Mouse (Mus musculus) ES-Bruce4 (cell line): ENCODE measurements at regions not wholly inside any gene's neighbourhood (a gene's known extent, or its start where the extent isn't known, plus 50 kb on each side); places are given as distances from the start of the nearest gene placed in this dataset.

Experiments
- CTCF ChIP-seq: IDR thresholded peaks from one replicate; pipeline ENCODE4 v1.8.1; 2011; ENCODE audit warnings: low read depth, low read length
- POLR2A ChIP-seq: IDR thresholded peaks from one replicate; pipeline ENCODE4 v1.8.1; 2011; ENCODE audit warnings: low read length; ENCODE audit not compliant: insufficient read depth

- TF ChIP-seq CTCF (no peak), POLR2A (no peak)
Observed at GRCm38 (mm10) chr12:107693693-107694092, 205.3 kb downstream of the 3110018I06Rik start.
